Mouse (Mus musculus) kidney, postnatal 0 days (tissue): ENCODE data around the gene Hist1h1t. TPM values are rescaled to one million over a fixed set of nuclear protein-coding genes. Genes with fewer than 3 reads are reported as not detected.
"Not testable (repeated sequence)": the region's sequence is repeated elsewhere in the genome, so short reads cannot be mapped to it uniquely, and the experiment has no call there.

Experiments used
- ATAC-seq: fragments of 200-750 bp; cut with Nextera tagmentation; replicated peaks from 2 replicates; pipeline ENCODE4 v1.8.0; 2017; ENCODE audit warnings: low read depth, moderate number of reproducible peaks, moderate TSS enrichment, moderate library complexity; ENCODE audit not compliant: low FRiP score
- DNase-seq: peaks from one replicate; pipeline ENCODE4 v3.0.0-alpha.2; 2016; ENCODE audit warnings: low spot score
- H3K27ac ChIP-seq: fragments of 300-500 bp; sonication (generic); 2 replicates; pipeline ENCODE4 v1.5.1; 2014; ENCODE audit warnings: mild to moderate bottlenecking
- H3K27me3 ChIP-seq: fragments of 300-500 bp; sonication (generic); 2 replicates; pipeline ENCODE4 v1.6.1; 2014; ENCODE audit warnings: low read length, mixed read lengths; ENCODE audit not compliant: insufficient read depth
- H3K36me3 ChIP-seq: fragments of 300-500 bp; sonication (generic); 2 replicates; pipeline ENCODE4 v1.6.1; 2014; ENCODE audit warnings: low read length, mixed read lengths; ENCODE audit not compliant: insufficient read depth
- H3K4me1 ChIP-seq: fragments of 300-500 bp; sonication (generic); replicated peaks from 2 replicates; pipeline ENCODE4 v1.6.1; 2014; ENCODE audit warnings: antibody characterized with exemption, low read length, mixed read lengths; ENCODE audit not compliant: insufficient read depth
- H3K4me2 ChIP-seq: fragments of 300-500 bp; sonication (generic); 2 replicates; pipeline ENCODE4 v1.6.1; 2014; ENCODE audit warnings: mild to moderate bottlenecking, low read length, moderate library complexity, mixed read lengths
- H3K4me3 ChIP-seq: fragments of 300-500 bp; sonication (generic); replicated peaks from 2 replicates; pipeline ENCODE4 v1.5.1; 2014; ENCODE audit warnings: low read depth, low read length
- H3K9ac ChIP-seq: fragments of 300-500 bp; sonication (generic); 2 replicates; pipeline ENCODE4 v1.6.1; 2014; ENCODE audit warnings: low read depth, low read length
- H3K9me3 ChIP-seq: fragments of 300-500 bp; sonication (generic); replicated peaks from 2 replicates; pipeline ENCODE4 v1.6.1; 2016; ENCODE audit warnings: low read length, inconsistent platforms, mixed read lengths
- CTCF ChIP-seq: IDR thresholded peaks from 2 replicates; pipeline ENCODE4 v1.5.1; 2016; ENCODE audit warnings: antibody characterized with exemption, low read depth, mild to moderate bottlenecking, moderate library complexity
- WGBS: fragments of 180-500 bp; shearing (Covaris S2); extraction: QIAGEN DNeasy Blood & Tissue Kit; methylation state at CpG from one replicate; pipeline ENCODE4 v1.1.7; 2014; 5-methylcytosine and 5-hydroxymethylcytosine counted together
- polyA plus RNA-seq: library from polyadenylated mRNA; unstranded; fragments of >200 nt; fragmentation: Nextera tagmentation; extraction: Ambion mirVana; gene quantifications from 2 replicates; pipeline ENCODE4 v1.2.1, GENCODE M21; 2015

Hist1h1t gene
- polyA plus RNA-seq, 1 experiment from 2014 or later: not detected

- H3K27me3 ChIP-seq: no peaks in the 10 kb centered on the region
- peak; percentile 24; the same call in 1 of the 2 replicates for TF ChIP-seq CTCF
- DNase-seq: peak; percentile 99
- peak within 1 kb of the TSS; percentile 41 for H3K4me3 ChIP-seq
- WGBS: under 1% methylated on average over 22 of the region's 22 CpGs
- peak; percentile 92 for ATAC-seq
- no peaks in the 10 kb centered on the region for H3K9me3 ChIP-seq
- H3K27ac ChIP-seq: peak within 1 kb of the TSS; percentile 83
- H3K4me1 ChIP-seq: no peaks in the 10 kb centered on the region
- peak within 1 kb of the TSS; percentile 57 for H3K4me2 ChIP-seq
- no peaks in the 10 kb centered on the region for H3K36me3 ChIP-seq
- H3K9ac ChIP-seq: peak within 1 kb of the TSS; percentile 63
Measured at GRCm38 (mm10) chr13:23698300-23698693, 2.7 kb downstream of the Hist1h1t start, which contains the start of gene Hist1h4c. Hist1h4c (minus strand) TSS chr13:23698454.

- Histone ChIP-seq H3K36me3 (no peaks in the 10 kb centered on the region), H3K27me3 (no peaks in the 10 kb centered on the region), H3K4me2 (peak overlapping the region; percentile 41), H3K4me1 (no peaks in the 10 kb centered on the region), H3K4me3 (no peak overlapping the region), H3K9ac (no peak overlapping the region), H3K27ac (peak overlapping the region; percentile 71; the same call in 1 of the 2 replicates), H3K9me3 (no peaks in the 10 kb centered on the region)
- TF ChIP-seq CTCF: no peak
- DNase-seq (no peak), ATAC-seq (no peak)
- WGBS: 64% methylated on average over 6 of the region's 6 CpGs
Measured at GRCm38 (mm10) chr13:23698996-23699395, 3.4 kb downstream of the Hist1h1t start.

- 72% methylated on average over 3 of the region's 3 CpGs for WGBS
Measured at GRCm38 (mm10) chr13:23699767-23700166, 4.2 kb downstream of the Hist1h1t start.

GRCm38 (mm10) chr13:23700786-23701520 is 5.3 kb downstream of the Hist1h1t start:
- H3K4me3 ChIP-seq: no peak overlapping the region
- no peak overlapping the region for H3K27ac ChIP-seq
- H3K27me3 ChIP-seq: no peaks in the 10 kb centered on the region
- H3K9ac ChIP-seq: no peak overlapping the region
- no peaks in the 10 kb centered on the region for H3K4me1 ChIP-seq
- no peaks in the 10 kb centered on the region for H3K9me3 ChIP-seq
- ATAC-seq: peak; percentile 69
- H3K4me2 ChIP-seq: no peak overlapping the region
- WGBS: 27% methylated on average over 8 of the region's 8 CpGs
- DNase-seq: peak; percentile 94
- TF ChIP-seq CTCF: peak; percentile 89
- H3K36me3 ChIP-seq: no peaks in the 10 kb centered on the region

More at GRCm38 (mm10) chr13:23699767-23700166, 4.2 kb downstream of the Hist1h1t start:
- Histone ChIP-seq H3K36me3 (no peaks in the 10 kb centered on the region), H3K27me3 (no peaks in the 10 kb centered on the region), H3K4me3 (no peak overlapping the region), H3K4me2 (no peak overlapping the region), H3K9me3 (no peaks in the 10 kb centered on the region), H3K27ac (no peak overlapping the region), H3K4me1 (no peaks in the 10 kb centered on the region), H3K9ac (no peak overlapping the region)
- no peak for TF ChIP-seq CTCF
- ATAC-seq: no peak
- no peak for DNase-seq

GRCm38 (mm10) chr13:23702220-23702619 is 6.6 kb downstream of the Hist1h1t start:
- no peak overlapping the region for H3K27ac ChIP-seq
- no peaks in the 10 kb centered on the region for H3K27me3 ChIP-seq
- H3K9ac ChIP-seq: no peak overlapping the region
- no peaks in the 10 kb centered on the region for H3K4me1 ChIP-seq
- H3K9me3 ChIP-seq: no peaks in the 10 kb centered on the region
- ATAC-seq: no peak
- H3K4me3 ChIP-seq: no peak overlapping the region
- no peak for DNase-seq
- no peak overlapping the region for H3K4me2 ChIP-seq
- WGBS: 80% methylated on average over 4 of the region's 4 CpGs
- no peaks in the 10 kb centered on the region for H3K36me3 ChIP-seq
- TF ChIP-seq CTCF: no peak

- WGBS: 57% methylated on average over 2 of the region's 2 CpGs
- not testable (repeated sequence) for ATAC-seq, H3K9me3 ChIP-seq, H3K27me3 ChIP-seq, H3K4me1 ChIP-seq, DNase-seq, H3K27ac ChIP-seq, H3K4me3 ChIP-seq, H3K4me2 ChIP-seq, H3K9ac ChIP-seq, H3K36me3 ChIP-seq
Measured at GRCm38 (mm10) chr13:23702801-23703200, 7.2 kb downstream of the Hist1h1t start.
